Mouse (Mus musculus) limb, embryonic 11.5 days (tissue): ENCODE data around the gene Trem2. TPM values are rescaled to one million over a fixed set of nuclear protein-coding genes. Genes with fewer than 3 reads are reported as not detected.
"Not testable (repeated sequence)": the region's sequence is repeated elsewhere in the genome, so short reads cannot be mapped to it uniquely, and the experiment has no call there.

Experiments
- ATAC-seq: fragments of 200-750 bp; cut with Nextera tagmentation; 2 replicates; pipeline ENCODE4 v1.8.0; 2017; ENCODE audit warnings: low read depth; ENCODE audit not compliant: insufficient number of reproducible peaks, low FRiP score, low TSS enrichment
- DNase-seq: peaks from one replicate; pipeline ENCODE4 v3.0.0-alpha.2; 2015; ENCODE audit warnings: low spot score
- H3K27ac ChIP-seq: fragments of 300-500 bp; sonication (generic); replicated peaks from 2 replicates; pipeline ENCODE4 v1.5.1; 2014; ENCODE audit warnings: low read depth, mild to moderate bottlenecking, low read length
- H3K27me3 ChIP-seq: fragments of 300-500 bp; sonication (generic); 2 replicates; pipeline ENCODE4 v1.6.1; 2014; ENCODE audit warnings: mild to moderate bottlenecking, low read length, mixed read lengths; ENCODE audit not compliant: control insufficient read depth, insufficient read depth
- H3K36me3 ChIP-seq: fragments of 300-500 bp; sonication (generic); 2 replicates; pipeline ENCODE4 v1.6.1; 2014; ENCODE audit warnings: mild to moderate bottlenecking, low read length, moderate library complexity, mixed read lengths; ENCODE audit not compliant: control insufficient read depth, insufficient read depth
- H3K4me1 ChIP-seq: fragments of 300-500 bp; sonication (generic); 2 replicates; pipeline ENCODE4 v1.6.1; 2014; ENCODE audit warnings: low read length, mixed read lengths; ENCODE audit not compliant: control insufficient read depth, insufficient read depth
- H3K4me2 ChIP-seq: fragments of 300-500 bp; sonication (generic); 2 replicates; pipeline ENCODE4 v1.6.1; 2014; ENCODE audit warnings: low read depth, mild to moderate bottlenecking, moderate library complexity; ENCODE audit not compliant: severe bottlenecking
- H3K4me3 ChIP-seq: fragments of 300-500 bp; sonication (generic); 2 replicates; pipeline ENCODE4 v1.5.1; 2014; ENCODE audit warnings: low read depth, low read length
- H3K9ac ChIP-seq: fragments of 300-500 bp; sonication (generic); 2 replicates; pipeline ENCODE4 v1.6.1; 2014; ENCODE audit warnings: mild to moderate bottlenecking, low read length
- H3K9me3 ChIP-seq: fragments of 300-500 bp; sonication (generic); 2 replicates; pipeline ENCODE4 v1.6.1; 2016; ENCODE audit warnings: low read length; ENCODE audit not compliant: control insufficient read depth
- WGBS: fragments of 180-500 bp; shearing (Covaris S2); extraction: QIAGEN DNeasy Blood & Tissue Kit; methylation state at CpG from one replicate; pipeline ENCODE4 v1.1.7; 2014; 5-methylcytosine and 5-hydroxymethylcytosine counted together
- polyA plus RNA-seq: library from polyadenylated mRNA; unstranded; fragments of >200 nt; fragmentation: Nextera tagmentation; extraction: Ambion mirVana; gene quantifications from 2 replicates; pipeline ENCODE4 v1.2.1, GENCODE M21; 2014

The Trem2 gene
- polyA plus RNA-seq, 1 experiment from 2014 or later, result 0.88 TPM

DNA sequence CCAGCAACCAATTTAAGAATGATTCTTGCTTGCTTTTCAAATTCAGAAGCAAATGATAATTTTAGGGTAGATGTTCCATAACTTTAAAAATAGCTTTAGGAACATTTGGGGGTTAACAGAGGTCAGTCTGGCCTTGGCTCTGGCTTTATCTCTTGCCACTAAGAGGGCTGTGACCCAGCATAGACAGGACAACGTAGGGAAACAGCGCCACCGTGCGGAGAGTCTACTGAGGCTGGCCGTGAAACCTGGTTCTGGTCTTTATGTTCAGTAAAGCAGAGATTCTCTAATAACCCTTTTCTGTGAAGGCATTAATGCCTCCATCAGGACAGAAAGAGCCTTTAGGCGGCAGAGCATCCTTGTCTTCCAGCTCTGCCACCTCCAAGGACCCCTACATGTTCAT lies 9.3 kb upstream of the Trem2 start:
- ATAC-seq (no peak), DNase-seq (peak; percentile 91)
- Histone ChIP-seq H3K36me3 (no peaks in the 10 kb centered on the region), H3K9ac (no peak overlapping the region), H3K4me2 (no peak overlapping the region), H3K4me1 (no peaks in the 10 kb centered on the region), H3K27ac (no peak overlapping the region), H3K4me3 (no peak overlapping the region), H3K9me3 (no peaks in the 10 kb centered on the region), H3K27me3 (no peaks in the 10 kb centered on the region)
- WGBS, result 4% methylated on average over 6 of the region's 6 CpGs

DNA sequence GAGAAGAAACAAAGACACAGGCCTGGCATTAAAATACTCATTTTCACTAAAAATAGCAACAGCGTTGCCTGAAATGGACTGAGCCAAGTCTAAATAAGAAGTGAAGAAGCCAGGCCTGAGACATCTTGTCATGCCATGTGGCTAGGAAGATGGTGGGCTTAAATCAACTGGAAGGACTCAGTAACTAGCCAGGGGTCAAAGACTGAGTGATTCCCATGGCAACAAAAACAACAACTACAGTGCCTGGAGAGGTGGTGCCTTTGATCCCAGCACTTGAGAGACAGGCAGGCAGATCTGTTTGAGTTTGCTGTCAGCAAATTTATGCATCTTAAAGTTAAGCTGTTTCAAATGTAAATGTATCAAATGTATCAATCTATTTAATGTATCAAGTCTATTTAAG lies 5.9 kb upstream of the Trem2 start:
- no peak overlapping the region for H3K9ac ChIP-seq
- no peak overlapping the region for H3K27ac ChIP-seq
- ATAC-seq (no peak), DNase-seq (no peak)
- no peak overlapping the region for H3K4me2 ChIP-seq
- 92% methylated on average over 1 of the region's 1 CpGs for WGBS
- H3K4me3 ChIP-seq, result no peak overlapping the region
- H3K9me3 ChIP-seq, result no peaks in the 10 kb centered on the region
- H3K4me1 ChIP-seq, result no peaks in the 10 kb centered on the region
- H3K27me3 ChIP-seq, result no peaks in the 10 kb centered on the region
- H3K36me3 ChIP-seq, result no peaks in the 10 kb centered on the region

DNA sequence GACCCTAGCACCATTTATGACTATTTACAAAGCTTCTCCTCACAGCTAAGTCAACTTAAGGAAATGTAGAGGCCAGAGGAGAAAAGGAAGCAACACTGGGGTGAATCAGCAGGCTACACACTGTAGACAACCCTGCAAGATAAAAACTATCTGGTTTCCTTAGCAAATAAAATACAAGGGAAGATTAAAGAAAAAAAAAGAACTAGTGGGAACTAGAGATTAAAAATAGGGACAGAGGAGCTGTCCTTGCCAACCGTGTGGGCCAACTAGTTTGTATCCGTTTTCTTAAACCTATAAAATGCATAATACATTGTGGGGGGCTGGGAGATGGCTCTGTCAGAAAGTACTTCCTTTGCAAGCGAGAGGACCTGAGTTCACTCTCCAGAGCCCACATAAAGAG lies 4.3 kb upstream of the Trem2 start:
- H3K36me3 ChIP-seq, result no peaks in the 10 kb centered on the region
- H3K4me1 ChIP-seq, result no peaks in the 10 kb centered on the region
- H3K9me3 ChIP-seq, result no peaks in the 10 kb centered on the region
- no peak overlapping the region for H3K4me2 ChIP-seq
- ATAC-seq (no peak), DNase-seq (no peak)
- no peak overlapping the region for H3K9ac ChIP-seq
- no peaks in the 10 kb centered on the region for H3K27me3 ChIP-seq
- H3K27ac ChIP-seq, result no peak overlapping the region
- WGBS, result 69% methylated on average over 3 of the region's 3 CpGs
- H3K4me3 ChIP-seq, result no peak overlapping the region

DNA sequence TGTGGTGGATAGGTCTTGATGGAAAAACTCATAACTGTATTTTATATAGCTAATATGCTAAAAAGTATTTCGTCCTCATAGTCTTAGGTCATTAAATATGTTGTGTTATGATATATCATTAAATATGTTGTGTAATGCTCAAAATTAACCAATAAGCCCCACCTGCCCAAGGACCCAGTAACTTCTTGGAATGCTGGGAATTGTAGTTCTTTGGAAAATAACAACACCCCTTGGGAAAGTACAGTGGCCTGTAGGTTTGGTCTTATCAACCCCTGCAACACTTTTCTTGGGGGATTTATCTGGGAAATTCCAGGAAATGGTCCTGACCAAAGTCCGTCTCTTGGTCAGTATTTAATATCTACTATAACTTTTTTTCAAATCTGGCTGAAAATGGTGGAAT lies 3.1 kb upstream of the Trem2 start:
- H3K4me3 ChIP-seq, result no peak overlapping the region
- no peaks in the 10 kb centered on the region for H3K4me1 ChIP-seq
- H3K36me3 ChIP-seq, result no peaks in the 10 kb centered on the region
- no peak overlapping the region for H3K27ac ChIP-seq
- H3K27me3 ChIP-seq, result no peaks in the 10 kb centered on the region
- ATAC-seq, result no peak
- no peak overlapping the region for H3K4me2 ChIP-seq
- H3K9me3 ChIP-seq, result no peaks in the 10 kb centered on the region
- WGBS, result 87% methylated on average over 2 of the region's 2 CpGs
- no peak for DNase-seq
- H3K9ac ChIP-seq, result no peak overlapping the region

DNA sequence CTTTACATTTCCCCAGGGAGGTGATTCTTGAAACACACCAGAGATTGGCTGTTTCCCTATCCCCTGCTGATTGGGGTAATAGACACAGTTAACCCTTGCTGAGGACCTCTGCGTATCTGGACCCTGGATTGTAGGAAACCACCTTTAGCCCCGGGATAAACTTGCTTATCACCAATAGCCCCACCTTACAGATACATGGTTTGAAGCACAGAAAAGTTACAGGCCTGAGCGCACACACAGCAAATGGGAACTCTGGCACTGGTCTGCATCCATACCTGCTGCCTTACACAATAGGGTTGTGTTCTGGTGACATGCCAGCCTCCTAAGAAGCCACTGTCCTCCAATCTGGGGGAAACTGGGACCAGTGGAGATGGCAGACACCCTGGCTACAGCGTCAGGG lies 377 bp upstream of the Trem2 start:
- no peaks in the 10 kb centered on the region for H3K4me1 ChIP-seq
- H3K27me3 ChIP-seq, result no peaks in the 10 kb centered on the region
- DNase-seq, result no peak
- ATAC-seq, result no peak
- WGBS, result 83% methylated on average over 4 of the region's 4 CpGs
- no peaks in the 10 kb centered on the region for H3K36me3 ChIP-seq
- H3K27ac ChIP-seq, result no peak overlapping the region
- H3K4me2 ChIP-seq, result no peak overlapping the region
- H3K9me3 ChIP-seq, result no peaks in the 10 kb centered on the region
- H3K9ac ChIP-seq, result no peak overlapping the region
- H3K4me3 ChIP-seq, result no peak overlapping the region

DNA sequence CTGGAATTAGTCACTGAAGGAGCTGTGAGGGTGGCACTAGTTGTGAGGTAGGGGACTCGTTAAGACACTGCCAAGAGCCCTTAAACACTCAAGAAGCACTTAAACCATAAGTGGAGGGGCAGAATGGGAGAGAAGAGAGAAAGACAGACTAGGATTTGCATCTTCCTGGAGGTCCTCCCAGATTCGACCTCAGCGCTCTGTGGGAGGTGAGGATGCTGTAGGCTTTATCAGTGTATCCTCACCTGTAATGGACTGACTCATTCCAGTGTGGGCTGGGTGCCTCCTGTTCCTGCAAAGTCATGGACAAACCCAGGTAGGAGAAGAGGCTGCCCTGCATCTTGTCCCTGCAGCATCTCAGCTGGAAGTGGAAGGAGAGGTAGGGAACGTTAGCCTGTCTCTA lies 633 bp downstream of the Trem2 start:
- no peaks in the 10 kb centered on the region for H3K4me1 ChIP-seq
- H3K36me3 ChIP-seq, result no peaks in the 10 kb centered on the region
- H3K27me3 ChIP-seq, result no peaks in the 10 kb centered on the region
- no peak for DNase-seq
- WGBS, result 63% methylated on average over 4 of the region's 4 CpGs
- no peak overlapping the region for H3K4me2 ChIP-seq
- H3K27ac ChIP-seq, result no peak overlapping the region
- no peaks in the 10 kb centered on the region for H3K9me3 ChIP-seq
- no peak overlapping the region for H3K9ac ChIP-seq
- ATAC-seq, result no peak
- no peak overlapping the region for H3K4me3 ChIP-seq

DNA sequence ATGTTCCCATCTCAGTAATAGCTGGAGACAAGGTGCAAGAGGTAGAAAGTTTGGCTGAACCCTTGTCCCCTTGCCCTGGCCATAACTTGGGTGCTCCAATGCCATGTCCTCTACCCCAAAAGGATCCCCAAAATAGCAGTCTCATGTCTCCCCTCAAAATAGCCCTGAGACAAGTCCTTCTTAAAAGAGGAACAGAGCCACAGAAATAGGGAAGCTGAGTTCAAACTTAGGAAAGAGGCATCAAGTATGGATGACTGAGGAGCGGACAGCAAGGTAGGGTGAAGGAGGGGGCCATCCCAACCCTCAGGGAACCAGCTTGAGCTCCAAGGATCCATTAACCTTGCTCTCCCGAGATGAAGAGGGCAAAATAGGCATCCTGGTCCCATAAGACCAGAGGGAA lies 1.1 kb downstream of the Trem2 start:
- H3K9ac ChIP-seq, result no peak overlapping the region
- DNase-seq, result no peak
- 78% methylated on average over 2 of the region's 2 CpGs for WGBS
- no peak for ATAC-seq
- no peaks in the 10 kb centered on the region for H3K27me3 ChIP-seq
- no peak overlapping the region for H3K27ac ChIP-seq
- H3K4me3 ChIP-seq, result no peak overlapping the region
- no peaks in the 10 kb centered on the region for H3K9me3 ChIP-seq
- H3K4me1 ChIP-seq, result no peaks in the 10 kb centered on the region
- H3K4me2 ChIP-seq, result no peak overlapping the region
- no peaks in the 10 kb centered on the region for H3K36me3 ChIP-seq

DNA sequence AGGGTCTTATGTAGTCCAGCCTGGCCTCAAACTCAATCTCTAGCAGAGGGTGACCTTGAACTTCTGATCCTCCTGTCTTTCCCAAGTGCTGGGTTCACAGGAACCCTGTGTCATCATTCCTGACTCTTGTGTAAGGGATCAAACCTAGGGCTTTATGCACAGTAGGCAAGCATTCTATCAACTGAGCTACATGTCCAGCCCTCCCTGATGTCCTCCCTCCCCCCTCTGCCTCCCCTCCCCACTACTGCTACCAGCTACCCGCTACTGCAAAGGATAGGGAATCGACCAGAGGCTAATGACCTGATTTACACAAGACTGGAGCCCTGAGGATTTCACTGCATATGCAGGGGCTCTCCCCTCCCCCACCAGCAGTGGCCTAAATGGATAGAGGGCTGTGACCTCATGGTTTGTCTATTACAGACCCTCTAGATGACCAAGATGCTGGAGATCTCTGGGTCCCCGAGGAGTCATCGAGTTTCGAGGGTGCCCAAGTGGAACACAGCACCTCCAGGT lies 4.5 kb downstream of the Trem2 start:
- H3K4me2 ChIP-seq, result no peak overlapping the region
- no peak overlapping the region for H3K27ac ChIP-seq
- no peak overlapping the region for H3K9ac ChIP-seq
- H3K4me3 ChIP-seq, result no peak overlapping the region
- H3K36me3 ChIP-seq, result no peaks in the 10 kb centered on the region
- no peaks in the 10 kb centered on the region for H3K9me3 ChIP-seq
- no peak for ATAC-seq
- DNase-seq, result no peak
- 74% methylated on average over 5 of the region's 5 CpGs for WGBS
- H3K27me3 ChIP-seq, result no peaks in the 10 kb centered on the region
- H3K4me1 ChIP-seq, result no peaks in the 10 kb centered on the region

DNA sequence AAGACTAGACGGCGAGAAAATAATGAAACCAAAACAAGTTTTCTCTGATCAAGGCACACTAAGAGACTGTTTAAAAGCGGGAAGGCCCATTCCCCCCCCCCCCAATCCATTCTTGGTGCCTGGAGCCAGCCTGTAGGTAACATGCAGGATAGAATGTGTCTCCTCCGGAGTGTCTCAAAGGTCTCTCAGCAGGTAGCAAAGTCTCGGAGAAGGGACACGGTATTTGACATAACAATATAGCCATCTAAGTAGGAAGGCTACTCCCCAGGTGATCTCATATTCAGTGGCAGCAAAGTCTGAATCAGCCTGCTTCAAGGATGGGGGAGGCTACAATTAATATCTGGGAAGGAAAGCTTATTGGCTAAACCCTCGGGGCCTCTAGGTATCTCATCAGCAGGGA lies 6.8 kb downstream of the Trem2 start:
- not testable (repeated sequence) for ATAC-seq, H3K27me3 ChIP-seq, H3K4me1 ChIP-seq, H3K27ac ChIP-seq, DNase-seq, H3K9me3 ChIP-seq, H3K4me3 ChIP-seq, H3K9ac ChIP-seq, H3K4me2 ChIP-seq, H3K36me3 ChIP-seq
- 87% methylated on average over 7 of the region's 7 CpGs for WGBS
